Mouse (Mus musculus) liver, embryonic 12.5 days (tissue): ENCODE results near the gene Kif1b. TPM values are rescaled to one million over a fixed set of nuclear protein-coding genes. Genes with fewer than 3 reads are reported as not detected.
A peak's percentile ranks its signal among the peaks of the same experiment; 100 is the strongest.
"Not testable (repeated sequence)": the region's sequence is repeated elsewhere in the genome, so short reads cannot be mapped to it uniquely, and the experiment has no call there.

Source experiments
- ATAC-seq: fragments of 200-750 bp; cut with Nextera tagmentation; 2 replicates; pipeline ENCODE4 v1.8.0; 2017; ENCODE audit warnings: moderate number of reproducible peaks, mild to moderate bottlenecking, moderate library complexity
- H3K27ac ChIP-seq: fragments of 300-500 bp; sonication (generic); 2 replicates; pipeline ENCODE4 v1.5.1; 2016; ENCODE audit warnings: mild to moderate bottlenecking
- H3K27me3 ChIP-seq: fragments of 300-500 bp; sonication (generic); replicated peaks from 2 replicates; pipeline ENCODE4 v1.6.1; 2016; ENCODE audit warnings: mild to moderate bottlenecking, moderate library complexity
- H3K36me3 ChIP-seq: fragments of 300-500 bp; sonication (generic); 2 replicates; pipeline ENCODE4 v1.6.1; 2016; ENCODE audit warnings: mild to moderate bottlenecking, moderate library complexity
- H3K4me1 ChIP-seq: fragments of 300-500 bp; sonication (generic); 2 replicates; pipeline ENCODE4 v1.6.1; 2016
- H3K4me2 ChIP-seq: fragments of 300-500 bp; sonication (generic); 2 replicates; pipeline ENCODE4 v1.6.1; 2016; ENCODE audit warnings: mild to moderate bottlenecking, moderate library complexity
- H3K4me3 ChIP-seq: fragments of 300-500 bp; sonication (generic); 2 replicates; pipeline ENCODE4 v1.5.1; 2016; ENCODE audit warnings: mild to moderate bottlenecking, moderate library complexity
- H3K9ac ChIP-seq: fragments of 300-500 bp; sonication (generic); 2 replicates; pipeline ENCODE4 v1.6.1; 2016; ENCODE audit warnings: mild to moderate bottlenecking, moderate library complexity
- H3K9me3 ChIP-seq: fragments of 300-500 bp; sonication (generic); replicated peaks from 2 replicates; pipeline ENCODE4 v1.6.1; 2016; ENCODE audit warnings: mild to moderate bottlenecking, moderate library complexity
- WGBS: fragments of 180-500 bp; shearing (Covaris S2); methylation state at CpG from one replicate; pipeline ENCODE4 v1.1.7; 2016; ENCODE audit not compliant: insufficient replicate concordance; 5-methylcytosine and 5-hydroxymethylcytosine counted together
- polyA plus RNA-seq: library from polyadenylated mRNA; unstranded; fragments of >200 nt; fragmentation: Nextera tagmentation; extraction: Ambion mirVana; gene quantifications from 2 replicates; pipeline ENCODE4 v1.2.1, GENCODE M21; 2016

Gene Kif1b
- polyA plus RNA-seq, 1 experiment from 2014 or later, result 9.1 TPM

DNA sequence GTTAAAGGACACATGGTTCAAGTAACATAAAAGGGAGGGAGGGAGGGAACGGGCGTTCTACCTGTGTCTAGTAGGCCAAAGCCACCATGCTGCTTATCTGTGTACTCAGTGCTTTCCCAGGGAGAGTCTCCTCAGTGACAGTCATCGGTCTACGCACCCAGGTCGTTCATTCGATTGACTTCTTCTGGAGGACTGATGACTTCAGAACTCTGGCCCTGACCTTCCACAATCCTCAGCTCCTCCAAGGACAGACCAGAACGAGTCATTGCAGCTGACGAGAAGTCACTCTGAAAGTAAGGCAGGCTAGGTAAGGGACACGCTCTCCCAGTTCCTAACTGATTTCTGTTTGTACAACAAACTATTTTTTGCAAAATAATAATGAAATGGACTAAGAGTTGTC is 94.0 kb downstream of the Kif1b start:
- no peaks in the 10 kb centered on the region for H3K4me1 ChIP-seq
- H3K27me3 ChIP-seq, result no peaks in the 10 kb centered on the region
- no peaks in the 10 kb centered on the region for H3K9me3 ChIP-seq
- no peak overlapping the region for H3K9ac ChIP-seq
- H3K36me3 ChIP-seq, result peaks cover 34% of the 10 kb centered on the region
- WGBS, result 83% methylated on average over 9 of the region's 9 CpGs
- no peak overlapping the region for H3K4me3 ChIP-seq
- H3K27ac ChIP-seq, result no peak overlapping the region
- ATAC-seq, result no peak
- no peak overlapping the region for H3K4me2 ChIP-seq

DNA sequence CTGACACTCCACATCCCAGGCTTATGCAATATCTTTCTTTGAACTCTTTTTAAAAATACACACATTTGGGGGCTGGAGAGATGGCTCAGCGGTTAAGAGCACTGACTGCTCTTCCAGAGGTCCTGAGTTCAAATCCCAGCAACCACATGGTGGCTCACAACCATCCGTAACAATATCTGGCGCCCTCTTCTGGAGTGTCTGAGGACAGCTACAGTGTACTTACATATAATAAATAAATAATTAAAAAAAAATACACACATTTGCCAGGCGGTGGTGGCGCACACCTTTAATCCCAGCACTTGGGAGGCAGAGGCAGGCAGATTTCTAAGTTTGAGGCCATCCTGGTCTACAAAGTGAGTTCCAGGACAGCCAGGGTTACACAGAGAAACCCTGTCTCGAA is 96.1 kb downstream of the Kif1b start:
- not testable (repeated sequence) for H3K9me3 ChIP-seq, H3K4me3 ChIP-seq, H3K27me3 ChIP-seq, H3K9ac ChIP-seq, ATAC-seq, H3K4me2 ChIP-seq, H3K4me1 ChIP-seq, H3K27ac ChIP-seq
- peaks cover 40% of the 10 kb centered on the region for H3K36me3 ChIP-seq
- WGBS, result 77% methylated on average over 6 of the region's 6 CpGs

DNA sequence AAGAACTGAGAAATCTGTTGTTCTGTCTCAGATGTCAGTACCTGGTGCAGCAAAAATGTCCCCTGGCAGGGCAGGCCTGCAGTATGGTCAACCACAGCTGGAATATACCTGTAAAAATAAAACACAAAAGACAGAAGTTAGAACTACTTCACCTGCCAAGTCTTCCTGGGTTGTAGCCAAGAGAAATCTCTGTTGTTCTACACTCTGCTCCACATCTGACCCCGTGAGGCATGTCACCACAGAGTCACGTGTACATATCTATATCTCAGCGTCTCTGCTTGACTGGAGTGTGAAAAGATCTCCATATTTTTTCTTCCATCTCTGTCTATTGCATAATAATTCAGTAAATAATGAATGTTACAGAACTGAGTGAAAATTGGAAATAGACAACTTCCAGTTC is 105.0 kb downstream of the Kif1b start:
- Histone ChIP-seq H3K9me3 (no peaks in the 10 kb centered on the region), H3K36me3 (peaks cover 36% of the 10 kb centered on the region), H3K4me1 (no peaks in the 10 kb centered on the region), H3K27ac (no peak overlapping the region), H3K27me3 (no peaks in the 10 kb centered on the region), H3K4me3 (no peak overlapping the region), H3K4me2 (no peak overlapping the region), H3K9ac (no peak overlapping the region)
- 61% methylated on average over 3 of the region's 3 CpGs for WGBS
- no peak for ATAC-seq

DNA sequence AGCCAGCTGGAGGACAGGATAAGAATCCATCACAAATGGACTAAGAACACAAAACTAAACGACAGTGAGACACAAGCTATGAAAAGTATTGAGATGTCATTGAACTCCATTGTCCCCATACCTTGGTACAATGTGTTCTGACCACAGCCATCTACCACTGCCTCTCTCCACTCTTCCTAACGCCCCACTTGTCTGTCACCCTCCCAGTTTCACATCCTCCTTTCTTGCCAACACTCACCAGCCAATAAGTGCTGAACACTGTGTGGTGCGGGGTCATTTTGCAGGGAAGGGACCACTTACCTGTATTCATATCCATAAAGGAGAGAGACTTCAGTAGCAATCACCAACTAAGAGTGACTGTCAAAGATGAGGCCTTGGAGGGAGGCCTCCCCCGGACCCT is 106.4 kb downstream of the Kif1b start:
- no peaks in the 10 kb centered on the region for H3K4me1 ChIP-seq
- no peak for ATAC-seq
- H3K36me3 ChIP-seq, result peaks cover 34% of the 10 kb centered on the region
- H3K4me3 ChIP-seq, result no peak overlapping the region
- no peaks in the 10 kb centered on the region for H3K9me3 ChIP-seq
- WGBS, result 66% methylated on average over 4 of the region's 4 CpGs
- H3K4me2 ChIP-seq, result no peak overlapping the region
- H3K27me3 ChIP-seq, result no peaks in the 10 kb centered on the region
- H3K27ac ChIP-seq, result no peak overlapping the region
- no peak overlapping the region for H3K9ac ChIP-seq

DNA sequence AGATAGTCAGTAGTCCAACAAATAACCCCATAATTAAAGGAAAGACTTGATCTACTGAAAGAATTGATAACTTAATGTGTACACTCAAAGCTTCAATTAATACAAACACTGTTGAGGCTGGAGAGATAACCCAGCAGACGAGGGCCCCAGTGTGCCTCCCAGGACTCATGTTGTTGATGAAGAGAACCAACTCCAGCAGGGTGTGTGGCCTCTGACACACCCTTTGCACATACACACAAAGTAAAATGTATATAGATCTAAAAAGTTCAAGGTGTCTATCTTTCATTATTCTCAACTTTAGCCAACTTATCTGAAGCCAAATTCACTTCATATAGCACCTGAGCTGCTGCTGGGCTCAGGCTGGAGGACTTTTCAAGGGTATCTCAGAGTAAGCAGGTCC is 110.3 kb downstream of the Kif1b start:
- no peak overlapping the region for H3K9ac ChIP-seq
- no peak overlapping the region for H3K4me2 ChIP-seq
- H3K36me3 ChIP-seq, result peaks cover 19% of the 10 kb centered on the region
- H3K9me3 ChIP-seq, result no peaks in the 10 kb centered on the region
- H3K4me3 ChIP-seq, result no peak overlapping the region
- H3K4me1 ChIP-seq, result no peaks in the 10 kb centered on the region
- ATAC-seq, result no peak
- no peak overlapping the region for H3K27ac ChIP-seq
- H3K27me3 ChIP-seq, result no peaks in the 10 kb centered on the region
- WGBS, result 26% methylated on average over 1 of the region's 1 CpGs

DNA sequence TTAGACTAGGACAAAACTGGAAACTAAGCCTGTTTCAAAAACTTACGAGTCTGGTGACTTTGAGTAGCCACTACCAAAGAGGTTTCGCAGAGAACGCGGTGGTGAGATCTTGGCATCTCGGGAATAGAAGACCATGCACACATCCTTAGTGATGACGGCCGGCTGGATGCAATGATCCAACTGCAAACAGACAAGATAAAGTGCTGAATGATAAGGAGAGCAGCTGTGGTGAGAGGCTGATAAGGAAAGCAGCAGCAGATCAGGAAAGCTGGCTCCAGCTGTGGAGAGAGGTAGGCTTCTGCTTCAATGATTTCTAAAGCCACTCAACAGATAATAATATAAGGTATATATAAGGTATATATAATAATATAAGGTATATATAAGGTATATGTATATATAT is 116.4 kb downstream of the Kif1b start:
- H3K4me2 ChIP-seq, result no peak overlapping the region
- H3K27me3 ChIP-seq, result no peaks in the 10 kb centered on the region
- no peak overlapping the region for H3K4me3 ChIP-seq
- H3K4me1 ChIP-seq, result no peaks in the 10 kb centered on the region
- no peaks in the 10 kb centered on the region for H3K9me3 ChIP-seq
- 54% methylated on average over 7 of the region's 7 CpGs for WGBS
- no peak overlapping the region for H3K9ac ChIP-seq
- no peak overlapping the region for H3K27ac ChIP-seq
- H3K36me3 ChIP-seq, result peaks cover 6% of the 10 kb centered on the region; the same call in 1 of the 2 replicates
- ATAC-seq, result no peak

DNA sequence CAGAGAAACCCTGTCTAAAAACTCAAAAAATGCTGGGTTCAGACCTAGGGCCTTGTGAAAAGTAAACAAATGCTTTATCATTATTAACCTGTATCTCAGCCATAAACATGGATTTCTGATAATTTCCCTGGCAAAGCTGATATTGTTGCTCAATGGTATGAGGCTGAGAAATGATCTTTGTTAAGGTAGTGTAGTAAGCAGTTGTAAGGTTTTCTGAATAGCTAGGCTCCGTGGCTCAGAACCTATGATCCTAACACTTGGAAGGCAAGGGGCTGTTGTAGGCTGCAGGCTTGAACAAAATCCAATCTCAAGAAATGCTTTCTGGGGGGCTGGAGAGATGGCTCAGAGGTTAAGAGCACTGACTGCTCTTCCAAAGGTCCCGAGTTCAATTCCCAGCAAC is 118.9 kb downstream of the Kif1b start:
- no peaks in the 10 kb centered on the region for H3K27me3 ChIP-seq
- peaks cover 22% of the 10 kb centered on the region for H3K36me3 ChIP-seq
- H3K9ac ChIP-seq, result no peak overlapping the region
- no peaks in the 10 kb centered on the region for H3K4me1 ChIP-seq
- H3K27ac ChIP-seq, result no peak overlapping the region
- no peaks in the 10 kb centered on the region for H3K9me3 ChIP-seq
- ATAC-seq, result no peak
- WGBS, result 73% methylated on average over 2 of the region's 2 CpGs
- H3K4me2 ChIP-seq, result no peak overlapping the region
- H3K4me3 ChIP-seq, result no peak overlapping the region

DNA sequence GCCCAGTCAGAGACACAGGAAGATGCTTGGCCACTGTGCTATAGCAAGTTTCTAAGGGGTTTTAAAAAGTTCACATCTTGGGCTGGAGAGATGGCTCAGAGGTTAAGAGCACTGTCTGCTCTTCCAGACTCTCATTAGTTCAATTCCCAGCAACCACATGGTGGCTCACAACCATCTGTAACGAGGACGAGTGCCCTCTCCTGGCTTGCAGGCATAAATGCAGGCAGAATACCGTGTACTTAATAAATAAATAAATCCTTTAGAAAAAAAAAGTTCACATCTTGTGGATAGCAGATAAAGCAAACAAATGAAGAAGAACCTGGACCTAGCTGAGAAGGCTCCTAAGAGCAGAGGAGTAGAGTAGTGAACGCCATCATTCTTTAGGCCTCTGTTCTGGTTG is 124.7 kb downstream of the Kif1b start:
- H3K9me3 ChIP-seq, result no peaks in the 10 kb centered on the region
- ATAC-seq, result no peak
- no peaks in the 10 kb centered on the region for H3K4me1 ChIP-seq
- 35% methylated on average over 4 of the region's 4 CpGs for WGBS
- no peaks in the 10 kb centered on the region for H3K27me3 ChIP-seq
- no peak overlapping the region for H3K4me3 ChIP-seq
- no peak overlapping the region for H3K27ac ChIP-seq
- H3K9ac ChIP-seq, result no peak overlapping the region
- no peak overlapping the region for H3K4me2 ChIP-seq
- peaks cover 45% of the 10 kb centered on the region for H3K36me3 ChIP-seq

DNA sequence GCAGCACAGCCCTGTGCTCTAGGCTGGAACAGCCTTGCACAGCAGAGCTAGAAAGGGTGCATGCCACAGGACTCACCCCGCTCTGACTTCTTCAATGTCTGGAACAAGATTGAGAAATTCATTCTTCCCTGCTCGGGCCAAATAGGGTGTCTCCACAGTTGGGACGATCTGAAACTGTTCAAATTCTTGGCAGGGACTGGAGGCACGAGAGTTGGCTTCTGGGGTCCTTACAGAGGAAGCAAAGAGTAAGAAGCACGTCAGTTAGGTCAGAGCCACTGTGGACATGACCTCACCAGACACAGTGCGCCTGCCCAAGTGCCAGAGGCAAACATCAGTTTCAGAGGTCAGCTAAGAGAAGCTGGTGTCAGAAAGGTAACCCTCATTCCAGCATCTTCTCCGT is 125.3 kb downstream of the Kif1b start:
- Histone ChIP-seq H3K9ac (no peak overlapping the region), H3K4me3 (no peak overlapping the region), H3K9me3 (no peaks in the 10 kb centered on the region), H3K36me3 (peaks cover 40% of the 10 kb centered on the region), H3K4me1 (no peaks in the 10 kb centered on the region), H3K27ac (no peak overlapping the region), H3K27me3 (no peaks in the 10 kb centered on the region), H3K4me2 (no peak overlapping the region)
- no peak for ATAC-seq
- 73% methylated on average over 7 of the region's 7 CpGs for WGBS

DNA sequence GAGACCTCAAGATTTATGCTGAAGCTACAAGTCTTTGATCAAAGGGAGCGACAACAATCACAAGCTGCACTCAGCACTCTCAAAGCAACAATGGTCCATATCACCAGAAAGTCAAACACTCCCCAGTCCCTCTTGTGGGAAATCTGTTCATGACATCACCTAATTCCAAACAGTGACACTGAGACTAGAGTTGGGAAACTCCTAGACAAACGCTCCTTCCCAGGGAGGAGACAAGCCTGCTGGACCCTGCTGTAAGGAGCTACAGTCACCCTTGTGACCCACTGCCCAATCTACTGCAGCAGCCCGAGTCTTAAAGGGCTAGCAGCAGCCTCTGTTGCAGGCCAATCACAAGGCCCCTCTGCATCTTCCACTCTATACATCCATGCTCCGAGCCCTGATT is 127.9 kb downstream of the Kif1b start:
- no peak overlapping the region for H3K4me3 ChIP-seq
- no peak for ATAC-seq
- 64% methylated on average over 4 of the region's 4 CpGs for WGBS

DNA sequence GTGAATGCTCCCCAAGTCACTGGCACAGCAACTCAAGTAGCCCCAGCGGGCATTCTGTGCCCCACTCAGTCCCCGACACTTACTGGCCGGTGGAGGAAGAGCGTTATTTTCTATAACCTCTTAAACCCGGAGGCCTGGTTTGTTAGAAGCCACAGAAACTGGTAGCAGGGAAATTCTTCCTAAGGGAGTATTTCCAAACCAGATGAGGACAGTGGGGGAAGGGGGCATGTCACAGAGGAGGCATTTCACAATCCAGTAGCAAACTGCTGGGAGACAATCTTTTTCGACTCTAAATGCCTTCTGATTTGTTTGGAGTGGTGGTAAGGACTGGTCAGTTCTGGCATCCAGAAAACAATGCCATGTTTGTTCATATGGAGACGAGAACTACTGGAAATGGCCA is 128.3 kb downstream of the Kif1b start:
- Histone ChIP-seq H3K27ac (no peak overlapping the region), H3K9ac (no peak overlapping the region), H3K4me1 (no peaks in the 10 kb centered on the region), H3K4me3 (no peak overlapping the region), H3K36me3 (peaks cover 31% of the 10 kb centered on the region), H3K27me3 (no peaks in the 10 kb centered on the region), H3K4me2 (no peak overlapping the region), H3K9me3 (no peaks in the 10 kb centered on the region)
- no peak for ATAC-seq
- 72% methylated on average over 7 of the region's 7 CpGs for WGBS

More for the DNA sequence above, 127.9 kb downstream of the Kif1b start:
- Histone ChIP-seq H3K4me1 (no peaks in the 10 kb centered on the region), H3K36me3 (peaks cover 32% of the 10 kb centered on the region), H3K27ac (0 out of 2 replicates have a peak overlapping the region, but pooled peaks have one; percentile 3), H3K9me3 (no peaks in the 10 kb centered on the region), H3K9ac (no peak overlapping the region), H3K4me2 (no peak overlapping the region), H3K27me3 (no peaks in the 10 kb centered on the region)

DNA sequence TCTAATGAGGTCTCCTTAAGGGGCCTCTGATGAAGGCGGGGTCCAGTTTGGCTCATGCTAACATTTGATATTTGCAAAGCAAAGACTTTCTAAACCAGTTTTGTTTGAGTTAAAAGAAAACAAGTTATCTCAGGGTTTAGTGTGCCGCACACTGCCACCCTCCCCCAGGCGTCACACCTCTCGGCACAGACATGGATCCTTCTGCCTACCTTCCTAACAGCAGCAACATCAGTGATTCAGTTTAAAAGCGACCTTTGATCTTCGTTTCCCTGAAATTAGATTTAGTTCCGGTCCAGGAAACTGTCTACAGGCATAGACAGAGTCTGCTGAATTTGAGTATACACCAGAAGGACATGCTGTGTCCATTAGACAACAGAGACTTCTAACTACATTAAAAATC is 129.2 kb downstream of the Kif1b start:
- peaks cover 23% of the 10 kb centered on the region for H3K36me3 ChIP-seq
- H3K27me3 ChIP-seq, result no peaks in the 10 kb centered on the region
- H3K9me3 ChIP-seq, result no peaks in the 10 kb centered on the region
- H3K4me3 ChIP-seq, result no peak overlapping the region
- 0 out of 2 replicates have a peak, but pooled peaks cover 4% of the 10 kb centered on the region for H3K4me1 ChIP-seq
- no peak overlapping the region for H3K4me2 ChIP-seq
- no peak overlapping the region for H3K9ac ChIP-seq
- H3K27ac ChIP-seq, result no peak overlapping the region
- WGBS, result 76% methylated on average over 7 of the region's 7 CpGs
- ATAC-seq, result no peak

DNA sequence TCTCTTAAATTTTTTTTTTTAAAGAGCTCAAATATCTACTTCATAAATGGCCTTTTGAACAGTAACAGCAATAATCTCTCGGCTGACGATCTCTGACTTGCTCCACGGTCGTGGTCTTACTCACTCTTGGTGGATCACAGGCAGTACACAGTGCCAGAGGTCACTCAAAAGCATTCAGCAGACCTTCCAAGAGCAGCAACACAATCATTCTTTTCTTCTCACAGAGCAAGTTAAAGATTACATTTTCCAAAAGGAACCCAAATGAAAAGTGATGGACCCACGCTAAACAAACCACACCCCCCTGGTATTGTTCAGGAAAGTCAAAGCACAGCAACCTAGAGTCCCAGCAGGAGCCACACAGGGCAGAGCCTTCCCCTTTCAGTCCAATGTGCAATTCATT is 130.4 kb downstream of the Kif1b start:
- no peak for ATAC-seq
- WGBS, result 74% methylated on average over 5 of the region's 5 CpGs

More for the DNA sequence above, 130.4 kb downstream of the Kif1b start:
- H3K36me3 ChIP-seq, result peaks cover 12% of the 10 kb centered on the region
- no peak overlapping the region for H3K4me3 ChIP-seq
- H3K4me1 ChIP-seq, result peaks cover 12% of the 10 kb centered on the region
- no peaks in the 10 kb centered on the region for H3K27me3 ChIP-seq
- H3K27ac ChIP-seq, result no peak overlapping the region
- no peak overlapping the region for H3K9ac ChIP-seq
- no peak overlapping the region for H3K4me2 ChIP-seq
- no peaks in the 10 kb centered on the region for H3K9me3 ChIP-seq
